Mouse (Mus musculus) olfactory bulb, adult 2 months (tissue): Measurements from ENCODE around the gene Tle2. TPM values are rescaled to one million over a fixed set of nuclear protein-coding genes. Genes with fewer than 3 reads are reported as not detected.

Source experiments
- H3K27ac ChIP-seq: fragments of 200-500 bp; 2 replicates; pipeline ENCODE4 v1.5.1; 2012; ENCODE audit warnings: low read depth, low read length; ENCODE audit not compliant: insufficient read depth
- H3K4me1 ChIP-seq: fragments of 200-500 bp; 2 replicates; pipeline ENCODE4 v1.6.1; 2012; ENCODE audit warnings: low read length; ENCODE audit not compliant: control insufficient read depth, insufficient read depth
- H3K4me3 ChIP-seq: fragments of 200-500 bp; 2 replicates; pipeline ENCODE4 v1.5.1; 2012; ENCODE audit warnings: mild to moderate bottlenecking, low read depth, low read length, moderate library complexity; ENCODE audit not compliant: insufficient read depth
- CTCF ChIP-seq: fragments of 200-500 bp; IDR thresholded peaks from 2 replicates; pipeline ENCODE4 v1.5.1; 2012; ENCODE audit warnings: low read depth, mild to moderate bottlenecking, low read length, moderate library complexity; ENCODE audit not compliant: insufficient read depth
- POLR2A ChIP-seq: fragments of 200-500 bp; IDR thresholded peaks from 2 replicates; pipeline ENCODE4 v1.6.1; 2012; ENCODE audit warnings: mild to moderate bottlenecking, low read depth, low read length, moderate library complexity; ENCODE audit not compliant: insufficient read depth
- WGBS: fragments of 180-500 bp; shearing (Covaris S2); methylation state at CpG from one replicate; pipeline ENCODE4 v1.1.7; 2018; 5-methylcytosine and 5-hydroxymethylcytosine counted together
- polyA plus RNA-seq: library from polyadenylated mRNA; stranded (reverse); fragments of >200 nt; gene quantifications from 2 replicates; pipeline ENCODE4 v1.2.4, GENCODE M21; 2012; ENCODE audit warnings: low replicate concordance; ENCODE audit not compliant: missing spikeins, insufficient read depth, insufficient read length

Gene Tle2
- polyA plus RNA-seq, 1 experiment, result not detected

- no peak overlapping the region for H3K27ac ChIP-seq
- H3K4me3 ChIP-seq, result no peak overlapping the region
- TF ChIP-seq CTCF, result no peak
- no peak for TF ChIP-seq POLR2A
- 73% methylated on average over 7 of the region's 7 CpGs for WGBS
- H3K4me1 ChIP-seq, result no peaks in the 10 kb centered on the region
These were observed 14.4 kb downstream of the Tle2 start for GRCm38 (mm10) chr10:81588739-81589138.

DNA sequence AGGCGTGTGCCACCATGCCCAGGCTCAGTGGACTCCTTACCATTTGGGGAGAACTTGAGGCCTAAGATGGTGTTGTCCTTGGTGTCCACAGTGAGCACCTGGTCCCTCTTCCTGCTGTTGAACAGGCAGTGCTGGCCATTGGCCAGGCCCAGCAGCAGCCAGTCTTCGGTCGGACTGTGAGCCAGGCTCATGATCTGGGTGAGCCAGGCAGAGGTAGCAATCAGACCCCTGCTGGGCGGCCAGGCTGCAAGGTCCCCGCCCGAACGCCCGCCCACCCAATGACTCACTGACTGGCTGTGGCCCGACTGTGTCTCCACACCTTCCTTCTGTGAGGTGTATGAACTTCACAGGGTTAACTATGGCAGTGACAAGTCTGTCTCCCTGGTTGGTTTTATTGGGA lies 17.5 kb downstream of the Tle2 start:
- Histone ChIP-seq H3K27ac (no peak overlapping the region), H3K4me3 (no peak overlapping the region), H3K4me1 (peaks cover 20% of the 10 kb centered on the region)
- 58% methylated on average over 9 of the region's 9 CpGs for WGBS
- TF ChIP-seq POLR2A (no peak), CTCF (no peak)

DNA sequence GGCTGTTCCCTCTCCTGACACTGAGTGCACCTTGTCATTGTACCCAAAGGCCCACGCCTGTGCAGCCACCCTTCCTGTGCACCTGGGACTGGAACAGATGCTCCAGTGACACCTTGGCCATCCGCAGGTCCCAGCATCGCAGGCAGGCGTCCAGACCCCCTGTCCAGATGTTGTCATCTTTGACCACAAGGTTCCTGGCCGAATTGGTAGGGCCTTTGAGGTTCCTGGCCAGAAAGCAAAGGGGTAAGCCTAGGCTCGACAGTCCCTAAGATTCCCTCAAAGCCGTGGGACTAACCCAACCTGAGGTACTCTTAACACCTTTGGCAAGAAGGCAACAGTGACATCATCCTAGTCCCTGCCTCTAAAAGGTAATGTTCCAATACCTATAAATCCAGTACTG lies 18.3 kb downstream of the Tle2 start:
- H3K4me3 ChIP-seq, result no peak overlapping the region
- 76% methylated on average over 7 of the region's 7 CpGs for WGBS
- TF ChIP-seq CTCF (no peak), POLR2A (no peak)
- H3K27ac ChIP-seq, result no peak overlapping the region
- H3K4me1 ChIP-seq, result peaks cover 27% of the 10 kb centered on the region

DNA sequence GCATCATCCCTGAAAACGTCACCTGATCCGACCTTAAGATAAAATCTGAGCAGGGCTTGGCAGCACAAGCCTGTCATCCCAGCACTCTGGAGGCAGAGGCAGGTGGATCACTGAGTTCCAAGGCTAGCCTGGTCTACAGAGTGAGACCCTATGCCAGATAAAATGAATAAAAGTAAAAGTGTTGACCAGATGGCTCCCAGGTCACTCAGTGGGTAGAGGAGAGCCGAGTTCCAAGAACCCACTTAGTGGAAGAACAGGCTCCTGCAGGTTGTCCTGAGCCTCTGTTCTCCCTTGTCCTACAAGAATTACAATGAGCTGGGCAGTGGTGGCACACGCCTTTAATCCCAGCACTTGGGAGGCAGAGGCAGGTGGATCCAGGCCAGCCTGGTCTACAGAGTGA lies 18.9 kb downstream of the Tle2 start:
- WGBS, result 79% methylated on average over 4 of the region's 4 CpGs
- Histone ChIP-seq H3K4me1 (peaks cover 30% of the 10 kb centered on the region), H3K27ac (no peak overlapping the region), H3K4me3 (no peak overlapping the region)
- TF ChIP-seq POLR2A, result no peak
- no peak for TF ChIP-seq CTCF

GRCm38 (mm10) chr10:81593935-81594334 lies 19.6 kb downstream of the Tle2 start:
- H3K27ac ChIP-seq, result no peak overlapping the region
- TF ChIP-seq POLR2A (no peak), CTCF (no peak)

GRCm38 (mm10) chr10:81595599-81595998 lies 21.2 kb downstream of the Tle2 start:
- TF ChIP-seq POLR2A (no peak), CTCF (no peak)
- Histone ChIP-seq H3K27ac (no peak overlapping the region), H3K4me1 (peaks cover 32% of the 10 kb centered on the region), H3K4me3 (no peak overlapping the region)
- 43% methylated on average over 5 of the region's 5 CpGs for WGBS

More at GRCm38 (mm10) chr10:81593935-81594334, 19.6 kb downstream of the Tle2 start:
- WGBS, result 82% methylated on average over 18 of the region's 18 CpGs
- Histone ChIP-seq H3K4me1 (peaks cover 30% of the 10 kb centered on the region), H3K4me3 (no peak overlapping the region)

- 7% methylated on average over 10 of the region's 10 CpGs for WGBS
- Histone ChIP-seq H3K4me3 (no peak overlapping the region), H3K27ac (no peak overlapping the region), H3K4me1 (peaks cover 39% of the 10 kb centered on the region)
- TF ChIP-seq CTCF, result no peak
- TF ChIP-seq POLR2A, result no peak
These were observed 22.2 kb downstream of the Tle2 start for GRCm38 (mm10) chr10:81596611-81597010.

DNA sequence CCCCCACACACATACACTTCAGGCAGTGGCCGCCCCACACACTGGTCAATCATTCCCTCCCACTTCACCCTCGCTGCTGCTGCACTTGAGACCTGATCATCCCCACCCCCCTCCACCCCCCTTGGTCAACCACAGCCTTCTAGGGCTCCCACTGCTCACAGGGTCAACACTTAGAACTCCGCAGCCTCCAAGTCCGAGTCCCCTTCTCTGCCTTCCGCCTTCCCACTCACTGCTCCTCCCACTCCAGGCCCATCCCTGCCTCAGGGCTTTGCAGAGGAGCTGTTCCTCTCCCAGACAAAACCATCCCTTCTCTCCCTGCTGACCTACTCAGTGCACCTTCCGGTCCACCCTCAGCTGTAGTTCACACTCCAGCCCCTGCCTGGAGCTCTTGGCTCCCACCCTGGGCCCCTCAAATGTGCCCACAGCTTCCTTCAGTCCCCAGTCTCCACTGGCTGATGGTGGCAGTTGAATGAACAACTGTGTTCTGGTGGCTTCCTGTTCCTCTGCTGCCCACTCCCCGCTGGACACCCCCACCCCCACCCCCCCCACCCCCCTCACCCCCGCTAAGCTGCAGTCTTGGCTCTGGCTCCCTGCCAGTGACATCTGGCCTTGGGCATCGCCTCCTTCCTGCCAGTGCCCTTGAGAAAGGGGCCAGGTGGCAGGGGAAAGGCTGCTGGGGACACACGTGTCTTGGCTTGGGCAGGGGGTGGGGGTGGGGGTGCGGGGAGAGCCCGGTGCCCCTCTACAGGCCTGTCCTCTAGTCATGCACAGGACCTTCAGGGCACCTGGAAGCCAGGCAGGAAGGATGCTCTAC lies 23.0 kb downstream of the Tle2 start:
- TF ChIP-seq POLR2A, result no peak
- no peak overlapping the region for H3K4me3 ChIP-seq
- H3K4me1 ChIP-seq, result peaks cover 39% of the 10 kb centered on the region
- no peak overlapping the region for H3K27ac ChIP-seq
- 11% methylated on average over 11 of the region's 12 CpGs for WGBS

- H3K27ac ChIP-seq, result no peak overlapping the region
- peaks cover 39% of the 10 kb centered on the region for H3K4me1 ChIP-seq
- no peak overlapping the region for H3K4me3 ChIP-seq
- WGBS, result 62% methylated on average over 3 of the region's 3 CpGs
- TF ChIP-seq POLR2A (no peak), CTCF (no peak)
These were observed 24.0 kb downstream of the Tle2 start for GRCm38 (mm10) chr10:81598342-81598741.

DNA sequence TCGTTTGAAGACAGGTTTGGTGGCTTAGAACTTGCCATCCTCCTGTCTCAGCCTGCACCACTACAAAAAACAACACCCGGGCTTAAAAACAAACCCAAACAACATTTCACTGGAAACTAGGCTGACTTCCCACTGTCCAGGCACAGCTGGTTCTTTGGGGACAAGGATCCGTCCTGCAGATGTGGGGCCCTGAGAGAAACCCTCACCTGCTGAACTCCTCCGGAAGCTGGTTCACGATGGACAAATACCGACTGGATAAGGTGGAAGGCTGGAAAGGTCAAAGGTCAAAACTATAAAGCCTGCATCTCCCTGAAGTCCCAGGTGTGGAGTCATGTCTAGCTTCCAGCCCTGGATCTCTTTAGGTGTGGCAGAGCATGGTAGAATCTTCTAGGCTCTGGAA lies 24.5 kb downstream of the Tle2 start:
- no peak overlapping the region for H3K27ac ChIP-seq
- peaks cover 39% of the 10 kb centered on the region for H3K4me1 ChIP-seq
- no peak overlapping the region for H3K4me3 ChIP-seq
- WGBS, result 69% methylated on average over 6 of the region's 6 CpGs
- TF ChIP-seq POLR2A (no peak), CTCF (no peak)
